Mouse (Mus musculus) CD4-positive naive resting alpha-beta T cell, adult 57 days (primary cell): ENCODE data around the gene Adm. TPM values are rescaled to one million over a fixed set of nuclear protein-coding genes. Genes with fewer than 3 reads are reported as not detected.

ENCODE experiments used
- total RNA-seq: library from RNA; stranded (reverse); gene quantifications from one replicate; pipeline ENCODE4 v1.2.4, GENCODE M21; 2023

Adm gene
- total RNA-seq, result 1.2 TPM

GRCm38 (mm10) chr7:110627486-110628272, at the start of gene Adm:
Gene Adm (plus strand): TSS chr7:110627661.

GRCm38 (mm10) chr7:110614133-110615063, 13.1 kb upstream of the Adm start, which contains the start of gene Sbf2:
Gene Sbf2 (minus strand): TSS chr7:110614922.

Other genes starting within 250 kb of the Adm start
- gene Sbf2, start 12.7 kb upstream of the Adm start, total RNA-seq, result 10.7 TPM
- gene Ampd3, start 140.5 kb downstream of the Adm start, total RNA-seq, result 20.8 TPM
- 13.3 TPM for gene Rnf141, start 216.8 kb downstream of the Adm start, total RNA-seq
- not detected for gene Lyve1, start 235.6 kb downstream of the Adm start, total RNA-seq